Mouse (Mus musculus): ENCODE measurements around the gene Zfp382.

- TF ChIP-seq USF1 (IDR thresholded peaks at IDR 0.05; ENCODE audit: low read depth) = no peak
- no peak for TF ChIP-seq CEBPB (IDR thresholded peaks at IDR 0.05; ENCODE audit: low read depth)
Observed at GRCm38 (mm10) chr7:30095551-30096125, 26.1 kb upstream of the Zfp382 start.
